ENCODE assay signal across 19 mouse cellular contexts in the genomic region with DNA sequence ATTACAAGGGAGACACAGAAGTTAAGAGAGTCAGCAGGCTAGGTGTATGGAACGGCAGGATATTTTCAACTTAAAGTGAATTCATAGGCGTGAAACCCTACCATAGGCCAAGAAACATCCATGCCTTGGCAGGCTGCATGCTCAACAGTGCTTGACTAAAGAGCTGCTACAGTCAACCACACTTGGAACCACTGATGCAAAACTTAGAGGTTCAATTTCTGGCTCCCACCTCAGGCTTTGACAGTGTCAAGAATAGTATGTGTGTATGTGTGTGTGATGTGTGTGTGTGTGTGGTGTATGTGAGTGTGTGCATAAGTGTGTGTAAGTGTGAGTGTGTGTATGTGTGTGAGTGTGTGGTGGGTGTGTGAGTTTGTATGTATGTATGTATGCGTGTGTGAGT.
DNase-seq lines count a peak whose midpoint lies in the region; ATAC-seq and TF ChIP-seq lines count a peak whose summit lies in the region.
"Had no signal": no experiment of that assay in that cellular context is flagged by ENCODE, and none has a peak within 500 bp of the region (broad histone marks: within the 10 kb centered on the region; RNA-seq: fewer than 3 reads in every experiment).

No protein-coding gene starts in this region.

- H3K4me2 ChIP-seq in kidney, embryonic 14.5 days (replicated peaks; ENCODE audit: low read depth, low read length): no peak overlapping the region
- no peak overlapping the region for H3K4me2 ChIP-seq in kidney, embryonic 16.5 days (replicated peaks; ENCODE audit: low read depth, low read length)
- H3K4me2 ChIP-seq: embryonic facial prominence, embryonic 12.5 days; forebrain, embryonic 13.5 days; forebrain, embryonic 15.5 days had no signal

- no peak overlapping the region for H3K9ac ChIP-seq in kidney, embryonic 14.5 days (ENCODE audit: low read depth, low read length)
- no peak overlapping the region for H3K9ac ChIP-seq in kidney, embryonic 16.5 days (replicated peaks; ENCODE audit: low read length)
- H3K9ac ChIP-seq: embryonic facial prominence, embryonic 12.5 days; forebrain, embryonic 13.5 days; forebrain, embryonic 15.5 days had no signal

- H3K4me1 ChIP-seq in kidney, embryonic 14.5 days (ENCODE audit: control insufficient read depth, insufficient read depth, low read length): no peaks in the 10 kb centered on the region
- no peaks in the 10 kb centered on the region for H3K4me1 ChIP-seq in kidney, adult 2 months (ENCODE audit: control insufficient read depth, insufficient read depth, low read length)
- H3K4me1 ChIP-seq in kidney, embryonic 16.5 days (ENCODE audit: insufficient read depth, low read length): peaks cover 12% of the 10 kb centered on the region
- H3K4me1 ChIP-seq: embryonic facial prominence, embryonic 10.5 days; embryonic facial prominence, embryonic 12.5 days; forebrain, embryonic 13.5 days; forebrain, embryonic 15.5 days had no signal

- whole genome bisulfite sequencing in kidney, embryonic 14.5 days: 71% methylated on average over 3 of the region's 3 CpGs
- 60% methylated on average over 3 of the region's 3 CpGs for WGBS in kidney, adult 2 months
- WGBS in kidney, embryonic 16.5 days: 56% methylated on average over 3 of the region's 3 CpGs

- TF ChIP-seq CTCF in kidney, adult 2 months (conservative IDR thresholded peaks at IDR 0.05; ENCODE audit: insufficient read depth, insufficient read length, low read depth, low read length): no peak

- no peaks in the 10 kb centered on the region for H3K9me3 ChIP-seq in kidney, embryonic 14.5 days (ENCODE audit: control insufficient read depth, low read length)
- H3K9me3 ChIP-seq in kidney, embryonic 16.5 days (ENCODE audit: low read length): no peaks in the 10 kb centered on the region
- H3K9me3 ChIP-seq: embryonic facial prominence, embryonic 10.5 days; embryonic facial prominence, embryonic 12.5 days; forebrain, embryonic 13.5 days; forebrain, embryonic 15.5 days had no signal

- H3K4me3 ChIP-seq in kidney, embryonic 14.5 days (ENCODE audit: low read length): no peak overlapping the region
- H3K4me3 ChIP-seq in kidney, adult 2 months (ENCODE audit: insufficient read depth, low read depth, low read length): no peak overlapping the region
- no peak overlapping the region for H3K4me3 ChIP-seq in kidney, embryonic 16.5 days (ENCODE audit: low read length)
- H3K4me3 ChIP-seq: embryonic facial prominence, embryonic 10.5 days; embryonic facial prominence, embryonic 12.5 days; forebrain, embryonic 13.5 days; forebrain, embryonic 15.5 days had no signal

- H3K27me3 ChIP-seq in kidney, embryonic 14.5 days (ENCODE audit: control insufficient read depth, insufficient read depth, low read length): no peaks in the 10 kb centered on the region
- peaks cover 1% of the 10 kb centered on the region; the same call in 1 of the 2 replicates for H3K27me3 ChIP-seq in kidney, adult 2 months (replicated peaks; ENCODE audit: control insufficient read depth, insufficient read depth, low read length)
- H3K27me3 ChIP-seq in kidney, embryonic 16.5 days (ENCODE audit: insufficient read depth, low read length): no peaks in the 10 kb centered on the region
- H3K27me3 ChIP-seq: embryonic facial prominence, embryonic 12.5 days; forebrain, embryonic 13.5 days; forebrain, embryonic 15.5 days; Patski had no signal

- no peak for DNase-seq in kidney, adult 2 months
- no peak for DNase-seq in kidney, postnatal 4 days
- DNase-seq in NIH3T3 (ENCODE audit: low read depth): peak; percentile 21
- no peak for DNase-seq in urinary bladder, postnatal 25 days (ENCODE audit: low spot score)
- DNase-seq: adrenal gland, adult 8-10 months; adrenal gland, postnatal 14 days; cerebellum, adult 11-12 months; cerebellum, adult 2 months; cerebellum, adult 9-10 months; cerebellum, postnatal 10 days; cerebellum, postnatal 25 days had no signal

- no peaks in the 10 kb centered on the region for H3K36me3 ChIP-seq in kidney, embryonic 14.5 days (ENCODE audit: control insufficient read depth, insufficient read depth, low read length)
- H3K36me3 ChIP-seq in kidney, adult 2 months (ENCODE audit: control insufficient read depth, insufficient read depth, low read length): no peaks in the 10 kb centered on the region
- H3K36me3 ChIP-seq in kidney, embryonic 16.5 days (ENCODE audit: insufficient read depth, low read length): no peaks in the 10 kb centered on the region
- H3K36me3 ChIP-seq: embryonic facial prominence, embryonic 10.5 days; embryonic facial prominence, embryonic 12.5 days; forebrain, embryonic 15.5 days had no signal

- no peak for TF ChIP-seq POLR2A in kidney, adult 2 months (IDR thresholded peaks at IDR 0.05; ENCODE audit: low read depth, low read length)

- ATAC-seq in kidney, embryonic 14.5 days (ENCODE audit: low FRiP score, low TSS enrichment): peak; percentile 60; the same call in 1 of the 2 replicates
- peak; percentile 61; the same call in 1 of the 2 replicates for ATAC-seq in kidney, embryonic 16.5 days (ENCODE audit: low FRiP score, low TSS enrichment)
- ATAC-seq: activated CD4-positive, CD25-positive, alpha-beta regulatory T cell, adult 4 months; forebrain, embryonic 13.5 days; forebrain, embryonic 15.5 days; Patski had no signal

- H3K27ac ChIP-seq in kidney, embryonic 14.5 days (ENCODE audit: low read depth, low read length): no peak overlapping the region
- H3K27ac ChIP-seq in kidney, adult 2 months (ENCODE audit: insufficient read depth, low read depth, low read length): no peak overlapping the region
- H3K27ac ChIP-seq in kidney, embryonic 16.5 days (ENCODE audit: low read length): no peak overlapping the region
- H3K27ac ChIP-seq: embryonic facial prominence, embryonic 10.5 days; embryonic facial prominence, embryonic 12.5 days; forebrain, embryonic 13.5 days; forebrain, embryonic 15.5 days had no signal
